Mouse (Mus musculus) spleen, adult 2 months (tissue): ENCODE results near the gene Trpv6. TPM values are rescaled to one million over a fixed set of nuclear protein-coding genes. Genes with fewer than 3 reads are reported as not detected.

ENCODE experiments used
- DNase-seq, 2 experiments: peaks; one replicate each; pipeline versions ENCODE4 v3.0.0 to v3.0.0-alpha.2; 2012 to 2021; ENCODE audit warnings: low spot score in 2 of 2, low read depth in 1 of 2
- H3K27ac ChIP-seq: fragments of 200-500 bp; 2 replicates; pipeline ENCODE4 v1.5.1; 2012; ENCODE audit warnings: low read length, inconsistent platforms; ENCODE audit not compliant: insufficient read depth
- H3K27me3 ChIP-seq: fragments of 200-500 bp; 2 replicates; pipeline ENCODE4 v1.6.1; 2012; ENCODE audit warnings: mild to moderate bottlenecking, moderate library complexity, low read length, inconsistent platforms; ENCODE audit not compliant: control insufficient read depth, insufficient read depth
- H3K36me3 ChIP-seq: fragments of 200-500 bp; 2 replicates; pipeline ENCODE4 v1.6.1; 2012; ENCODE audit warnings: mild to moderate bottlenecking, low read length, inconsistent platforms; ENCODE audit not compliant: control insufficient read depth, insufficient read depth
- H3K4me1 ChIP-seq: fragments of 200-500 bp; 2 replicates; pipeline ENCODE4 v1.6.1; 2011; ENCODE audit warnings: inconsistent platforms; ENCODE audit not compliant: control insufficient read depth, insufficient read depth, insufficient read length
- H3K4me3 ChIP-seq: fragments of 200-500 bp; 2 replicates; pipeline ENCODE4 v1.5.1; 2011; ENCODE audit warnings: mild to moderate bottlenecking, inconsistent platforms; ENCODE audit not compliant: insufficient read depth, insufficient read length; ENCODE audit errors: extremely low read depth
- CTCF ChIP-seq: fragments of 200-500 bp; IDR thresholded peaks from 2 replicates; pipeline ENCODE4 v1.5.1; 2011; ENCODE audit warnings: mild to moderate bottlenecking, inconsistent platforms; ENCODE audit not compliant: insufficient read depth, insufficient read length, insufficient replicate concordance; ENCODE audit errors: extremely low read depth
- POLR2A ChIP-seq: fragments of 200-500 bp; IDR thresholded peaks from 2 replicates; pipeline ENCODE4 v1.6.1; 2011; ENCODE audit warnings: low read depth, low read length, inconsistent platforms
- WGBS: fragments of 180-500 bp; shearing (Covaris S2); methylation state at CpG from one replicate; pipeline ENCODE4 v1.1.7; 2018; 5-methylcytosine and 5-hydroxymethylcytosine counted together
- polyA plus RNA-seq: library from polyadenylated mRNA; depleted of rRNA; stranded (reverse); fragments of >200 nt; gene quantifications from 2 replicates; pipeline ENCODE4 v1.2.3, GENCODE M21; 2012

Trpv6 gene
- polyA plus RNA-seq, 1 experiment = 0.06 TPM

DNA sequence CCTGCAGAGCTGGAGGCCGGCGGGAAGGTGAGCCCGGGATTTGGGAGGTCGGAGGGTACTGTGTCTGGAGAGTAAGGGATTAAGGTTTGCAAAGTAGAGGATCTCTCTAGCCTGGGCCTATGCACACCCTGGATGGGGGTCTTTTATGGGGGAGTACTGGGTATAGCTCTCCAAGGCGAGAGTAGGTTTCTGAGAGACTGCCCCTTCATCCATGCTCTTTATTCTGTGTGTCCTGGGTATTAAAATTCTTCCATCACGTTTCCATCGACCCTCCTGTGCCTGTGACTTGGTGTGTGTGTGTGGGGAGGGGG, 30.5 kb downstream of the Trpv6 start:
- H3K4me1 ChIP-seq = no peaks in the 10 kb centered on the region
- 8% methylated on average over 7 of the region's 7 CpGs for WGBS
- no peak overlapping the region for H3K27ac ChIP-seq
- TF ChIP-seq POLR2A = no peak
- no peak for TF ChIP-seq CTCF
- peak overlapping the region; percentile 61 for H3K4me3 ChIP-seq
- no peak for DNase-seq
- no peaks in the 10 kb centered on the region; the same call in 1 of the 2 replicates for H3K27me3 ChIP-seq
- H3K36me3 ChIP-seq = no peaks in the 10 kb centered on the region

DNA sequence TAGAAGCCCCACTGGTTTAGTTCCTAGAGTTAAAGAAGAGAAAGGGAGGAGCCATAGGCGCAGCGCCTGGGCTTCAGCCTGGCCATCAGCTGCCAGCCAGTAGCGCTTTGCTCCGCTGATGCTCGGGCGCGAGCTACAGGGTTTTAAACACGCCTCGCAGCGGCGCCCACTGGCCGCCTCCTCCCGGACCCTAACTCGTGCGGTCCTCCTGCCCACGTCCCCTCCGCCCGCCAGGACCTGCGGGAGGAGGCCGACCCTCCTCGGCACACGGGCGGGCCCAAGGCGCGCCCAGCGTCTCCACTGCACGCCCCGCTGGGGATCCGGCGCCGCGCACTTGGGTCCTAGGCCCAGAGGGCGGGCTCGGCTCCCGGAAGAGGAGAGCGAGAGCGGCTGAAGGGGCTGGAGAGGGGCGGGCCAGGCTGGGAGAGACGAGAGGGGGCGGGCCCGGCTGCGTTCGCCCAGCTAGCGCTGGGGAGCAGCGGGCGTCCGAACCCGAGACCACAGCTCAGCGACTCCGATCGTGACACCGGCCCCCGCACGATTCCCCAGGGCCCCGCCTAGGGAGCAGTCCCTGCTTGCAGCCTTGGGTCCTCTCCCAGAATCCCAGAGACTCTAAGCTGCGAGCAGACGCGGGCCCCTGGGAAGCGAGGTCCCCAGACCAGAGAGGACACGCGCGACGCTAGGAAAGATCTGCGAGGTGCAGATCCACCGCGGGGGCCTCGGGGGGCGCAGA, 31.0 kb downstream of the Trpv6 start, which contains the start of gene Ephb6:
Gene Ephb6 (plus strand): TSS at position 422 of the 733 bp plus-strand sequence.
- no peaks in the 10 kb centered on the region for H3K4me1 ChIP-seq
- H3K27ac ChIP-seq = peak within 1 kb of the TSS; percentile 43
- no peaks in the 10 kb centered on the region; the same call in 1 of the 2 replicates for H3K27me3 ChIP-seq
- no peaks in the 10 kb centered on the region for H3K36me3 ChIP-seq
- H3K4me3 ChIP-seq = peak within 1 kb of the TSS; percentile 61
- 1% methylated on average over 68 of the region's 68 CpGs for WGBS
- DNase-seq = peak; percentile 11 to 44
- TF ChIP-seq POLR2A = no peak
- no peak for TF ChIP-seq CTCF

DNA sequence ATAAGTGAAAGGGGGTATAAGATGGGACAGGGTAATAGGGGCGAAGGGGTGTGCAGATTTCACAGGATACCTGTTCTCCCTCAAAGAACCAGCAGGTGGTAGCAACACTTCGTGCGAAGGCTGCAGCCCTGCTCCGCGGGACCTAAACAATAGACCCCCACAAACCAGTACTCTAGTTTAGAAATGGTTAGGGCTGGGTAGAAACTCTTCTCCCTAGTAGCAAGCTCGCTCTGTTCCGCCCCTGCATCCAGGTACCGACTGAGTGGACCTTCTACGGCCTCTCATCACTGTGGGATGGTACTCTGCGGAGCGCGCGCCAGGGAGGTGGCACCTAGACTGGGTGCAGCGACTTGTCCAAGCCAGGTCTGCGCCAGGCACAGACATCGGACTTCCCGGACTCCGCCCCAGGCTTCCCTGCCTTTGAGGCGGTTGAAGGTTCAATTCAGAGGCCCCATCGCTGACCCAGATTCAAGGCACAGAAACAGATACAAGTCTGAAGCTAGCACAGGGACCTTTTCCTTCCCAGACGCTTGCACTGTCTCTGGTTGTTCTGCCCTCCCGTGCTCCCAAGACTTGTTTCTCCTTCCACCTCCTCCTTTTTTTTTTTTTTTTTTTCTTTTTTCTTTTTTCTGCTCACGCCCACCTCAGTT, 31.7 kb downstream of the Trpv6 start:
- no peaks in the 10 kb centered on the region; the same call in 1 of the 2 replicates for H3K27me3 ChIP-seq
- TF ChIP-seq POLR2A = no peak
- peak; percentile 40; the same call in 1 of the 2 replicates for TF ChIP-seq CTCF
- H3K4me1 ChIP-seq = no peaks in the 10 kb centered on the region
- DNase-seq = peak; percentile 19 to 30
- H3K36me3 ChIP-seq = no peaks in the 10 kb centered on the region
- H3K4me3 ChIP-seq = peak overlapping the region; percentile 61
- under 1% methylated on average over 23 of the region's 23 CpGs for WGBS
- H3K27ac ChIP-seq = peak overlapping the region; percentile 3

DNA sequence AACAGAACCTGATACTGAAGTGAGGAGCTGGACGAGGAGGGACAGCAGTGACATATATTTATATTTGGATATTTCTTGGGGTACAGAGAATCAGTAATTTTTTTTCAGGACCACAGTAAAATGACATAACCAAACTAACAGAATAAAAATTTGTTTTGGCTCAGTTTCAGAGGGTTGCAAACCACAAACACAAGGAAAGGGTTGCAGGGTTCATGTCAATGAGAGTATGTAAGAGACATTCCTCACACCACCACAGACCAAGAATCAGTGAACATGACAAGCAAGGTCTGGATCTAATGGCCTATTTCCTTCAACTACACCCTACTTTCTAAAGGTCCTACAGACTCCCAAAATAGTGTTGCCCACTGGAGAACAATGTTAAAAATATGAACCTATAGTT, 54.0 kb downstream of the Trpv6 start:
- Histone ChIP-seq H3K27me3 (no peaks in the 10 kb centered on the region), H3K4me1 (no peaks in the 10 kb centered on the region), H3K4me3 (no peak overlapping the region), H3K36me3 (no peaks in the 10 kb centered on the region), H3K27ac (no peak overlapping the region)
- DNase-seq = no peak
- TF ChIP-seq POLR2A (no peak), CTCF (no peak)
- 92% methylated on average over 1 of the region's 1 CpGs for WGBS

DNA sequence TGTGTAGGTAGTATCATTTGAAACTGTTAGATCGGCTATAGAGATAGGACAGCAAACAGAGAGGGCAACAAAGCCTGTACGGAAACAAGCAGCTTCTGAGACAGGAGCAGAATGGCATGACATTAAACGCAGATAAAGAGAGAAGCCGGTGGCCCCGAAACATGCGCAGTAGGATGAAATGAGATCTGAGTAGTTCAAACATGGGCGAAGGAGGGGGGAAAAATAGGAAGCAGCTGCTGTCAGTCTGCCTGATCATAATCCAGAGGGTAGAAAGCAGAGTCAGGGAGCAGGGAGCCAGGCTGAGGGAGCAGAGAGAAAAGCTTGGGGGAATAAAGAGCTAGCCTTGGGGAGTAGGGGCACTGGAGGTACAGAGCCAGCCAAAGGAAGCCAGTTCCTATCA, 54.9 kb downstream of the Trpv6 start:
- DNase-seq = no peak
- no peaks in the 10 kb centered on the region for H3K27me3 ChIP-seq
- 79% methylated on average over 7 of the region's 7 CpGs for WGBS
- H3K36me3 ChIP-seq = no peaks in the 10 kb centered on the region
- no peaks in the 10 kb centered on the region for H3K4me1 ChIP-seq
- H3K27ac ChIP-seq = no peak overlapping the region
- no peak overlapping the region for H3K4me3 ChIP-seq
- TF ChIP-seq CTCF = no peak
- no peak for TF ChIP-seq POLR2A

DNA sequence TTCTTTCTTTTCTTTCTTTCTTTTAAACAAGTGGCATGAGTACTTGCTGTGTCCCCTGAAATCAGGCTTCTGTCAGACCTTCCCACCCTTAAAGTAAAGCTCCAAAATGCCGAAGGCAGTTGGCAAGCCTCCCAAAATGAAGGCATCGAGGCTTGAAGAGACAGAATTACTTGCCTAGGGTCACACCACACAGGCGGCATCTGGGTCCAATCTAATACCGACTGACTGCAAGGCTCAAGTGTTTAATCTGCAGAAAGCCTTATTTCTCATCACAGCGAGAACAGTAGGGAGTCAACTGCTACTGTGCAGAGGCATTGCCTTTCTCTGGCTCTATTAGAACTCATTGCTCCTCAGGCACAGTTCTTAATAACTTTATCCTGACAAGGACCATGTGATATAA, 58.9 kb downstream of the Trpv6 start:
- Histone ChIP-seq H3K4me3 (no peak overlapping the region), H3K36me3 (no peaks in the 10 kb centered on the region), H3K27ac (no peak overlapping the region), H3K27me3 (no peaks in the 10 kb centered on the region), H3K4me1 (no peaks in the 10 kb centered on the region)
- TF ChIP-seq POLR2A = no peak
- no peak for TF ChIP-seq CTCF
- DNase-seq = no peak
- 79% methylated on average over 5 of the region's 5 CpGs for WGBS
